Mouse (Mus musculus): ENCODE measurements around the gene Olfr943. TPM values are rescaled to one million over a fixed set of nuclear protein-coding genes. Genes with fewer than 3 reads are reported as not detected.

Gene Olfr943
- total RNA-seq, 1 experiment, result not detected

Other genes with a start within 250 kb of the Olfr943 start
- gene Olfr930, start 236.5 kb upstream of the Olfr943 start, total RNA-seq (2012; rRNA removed), result not detected in 2 replicates
- not detected in 2 replicates for gene Olfr933, start 194.0 kb upstream of the Olfr943 start, total RNA-seq (2012; rRNA removed)
- not detected in 2 replicates for gene Olfr934, start 178.0 kb upstream of the Olfr943 start, total RNA-seq (2012; rRNA removed)
- not detected in 2 replicates for gene Olfr935, start 166.6 kb upstream of the Olfr943 start, total RNA-seq (2012; rRNA removed)
- not detected in 2 replicates for gene Olfr146, start 142.9 kb upstream of the Olfr943 start, total RNA-seq (2012; rRNA removed)
- not detected in 2 replicates for gene Olfr937, start 101.4 kb upstream of the Olfr943 start, total RNA-seq (2012; rRNA removed)
- not detected in 2 replicates for gene Olfr938, start 87.4 kb upstream of the Olfr943 start, total RNA-seq (2012; rRNA removed)
- not detected in 2 replicates for gene Olfr27, start 38.2 kb upstream of the Olfr943 start, total RNA-seq (2012; rRNA removed)
- gene Olfr944, start 35.6 kb downstream of the Olfr943 start, total RNA-seq (2012; rRNA removed), result not detected in 2 replicates
- gene Olfr1537, start 83.7 kb downstream of the Olfr943 start, total RNA-seq (2012; rRNA removed), result not detected in 2 replicates
- gene Olfr945, start 110.5 kb downstream of the Olfr943 start, total RNA-seq (2012; rRNA removed), result not detected in 2 replicates
- gene Olfr948, start 159.7 kb downstream of the Olfr943 start, total RNA-seq (2012; rRNA removed), result not detected in 2 replicates
- not detected in 2 replicates for gene Olfr951, start 221.1 kb downstream of the Olfr943 start, total RNA-seq (2012; rRNA removed)

Measured in ES-E14 (cell line).